Mouse (Mus musculus) c-Kit-negative CD71-positive TER-119-positive erythroid progenitor cells, embryonic 14.5 days (primary cell): ENCODE measurements around the gene Efcab14.

Experiments used
- DNase-seq: peaks from one replicate; pipeline ENCODE4 v3.0.0-alpha.2; 2013; ENCODE audit warnings: low read depth, low spot score

Efcab14 gene

GRCm38 (mm10) chr4:115737551-115738041, at the start of gene Efcab14:
Efcab14 (plus strand) TSS chr4:115737744.
- peak; percentile 92 for DNase-seq

DNA sequence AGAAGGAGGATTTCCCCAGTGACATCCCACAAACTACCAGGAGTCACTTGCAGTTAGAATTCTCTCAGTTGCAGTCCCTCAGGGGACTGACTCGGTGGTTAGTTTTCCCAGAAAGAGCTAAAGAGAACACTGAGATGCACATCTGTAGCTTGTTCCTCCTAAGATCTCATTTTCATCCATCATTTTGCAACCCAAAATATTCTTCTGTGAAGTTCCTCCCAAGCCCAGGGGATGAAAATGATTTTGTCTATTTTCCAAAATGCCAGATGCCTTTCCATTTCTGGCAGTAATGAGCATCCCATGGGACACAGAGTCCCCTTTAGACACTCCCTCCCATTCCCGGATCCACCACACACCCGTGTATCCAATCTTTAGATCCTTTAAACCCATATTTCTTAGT, 36.1 kb upstream of the Efcab14 start:
- no peak for DNase-seq

GRCm38 (mm10) chr4:115703927-115704505, 33.5 kb upstream of the Efcab14 start:
- DNase-seq = no peak

GRCm38 (mm10) chr4:115708974-115709593, 28.5 kb upstream of the Efcab14 start:
- DNase-seq = no peak

DNA sequence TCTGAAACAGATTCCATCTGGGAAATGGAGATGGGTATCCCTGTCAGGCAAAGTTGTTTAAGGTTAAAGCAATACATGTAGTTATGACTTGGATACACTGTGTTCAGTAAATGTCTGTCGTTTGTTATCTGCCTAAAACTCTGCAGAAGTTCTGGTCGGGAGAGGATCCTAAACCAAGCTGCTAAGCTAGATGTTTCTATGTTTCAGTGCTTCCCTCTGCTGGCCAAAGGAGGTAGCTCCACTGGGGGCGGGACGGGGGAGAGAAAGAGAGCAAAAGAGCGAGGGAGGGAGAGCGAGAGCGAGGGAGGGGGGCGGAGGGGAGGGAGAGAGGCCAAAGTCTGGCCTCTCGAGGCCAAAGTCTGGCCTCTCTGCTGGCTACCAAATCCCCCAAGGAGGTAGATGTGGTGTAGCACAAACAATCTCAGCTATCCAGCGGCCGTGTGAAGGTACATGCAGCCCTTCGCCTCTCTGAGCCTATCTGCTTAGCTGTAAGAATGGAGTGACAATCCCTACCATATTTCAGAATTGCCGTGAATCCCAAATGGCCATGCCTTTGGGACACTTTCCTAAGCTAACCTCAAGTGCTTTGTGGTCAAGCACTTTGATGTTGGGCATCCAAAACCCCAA, 27.6 kb upstream of the Efcab14 start:
- no peak for DNase-seq

DNA sequence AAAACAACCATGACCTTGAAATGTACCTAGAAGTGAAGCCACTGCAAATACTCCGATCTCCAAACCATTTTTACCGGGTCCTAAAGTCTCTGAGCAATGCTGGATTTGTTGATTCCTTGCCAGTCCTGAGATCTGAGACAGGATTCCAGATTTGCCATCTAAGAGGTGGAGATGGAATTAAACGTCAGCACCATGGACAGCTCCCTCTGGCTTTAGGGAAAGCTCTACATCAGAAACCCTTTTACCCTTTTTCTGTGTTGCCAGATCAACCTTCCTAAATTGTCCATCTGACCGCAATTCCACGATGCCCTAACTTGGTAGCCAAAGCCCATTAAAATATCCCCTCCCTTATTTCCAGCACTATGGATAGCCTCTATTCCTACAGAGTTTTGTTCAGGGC, 8.8 kb upstream of the Efcab14 start:
- DNase-seq = no peak

DNA sequence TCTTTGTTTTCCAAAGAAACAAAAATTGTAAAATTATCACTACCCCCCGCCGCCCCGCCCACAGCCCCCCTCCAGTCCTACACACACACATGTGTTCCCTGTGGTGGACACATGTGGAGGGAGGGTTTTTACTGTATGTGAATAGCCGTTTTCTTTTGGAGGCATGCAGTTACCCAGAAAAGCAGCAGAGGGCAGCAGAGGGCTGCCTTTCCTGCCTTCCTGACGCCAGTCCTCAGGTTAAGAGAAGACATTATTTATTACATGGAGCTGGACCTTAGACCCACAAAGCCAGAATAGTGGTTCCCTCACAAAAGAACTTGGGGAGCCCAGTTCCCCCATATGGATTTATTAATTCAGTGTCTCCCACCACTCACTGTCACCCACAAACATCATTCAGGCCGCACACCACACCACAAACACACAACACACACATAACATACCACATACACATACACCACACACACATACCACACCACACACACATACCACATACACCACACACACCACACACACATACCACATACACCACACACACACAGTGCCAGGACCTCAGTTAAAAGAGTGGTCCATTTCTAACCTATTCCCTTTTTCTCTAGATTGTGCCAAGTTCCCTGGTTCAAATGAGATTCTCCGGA, 5.8 kb upstream of the Efcab14 start:
- peak; percentile 65 for DNase-seq

- no peak for DNase-seq
These were observed 5.2 kb upstream of the Efcab14 start for GRCm38 (mm10) chr4:115732223-115732818.

GRCm38 (mm10) chr4:115733746-115734145, 3.8 kb upstream of the Efcab14 start:
- DNase-seq = no peak

- DNase-seq = no peak
These were observed 2.7 kb upstream of the Efcab14 start for GRCm38 (mm10) chr4:115734867-115735266.

GRCm38 (mm10) chr4:115738481-115738985, 989 bp downstream of the Efcab14 start:
- no peak for DNase-seq

DNA sequence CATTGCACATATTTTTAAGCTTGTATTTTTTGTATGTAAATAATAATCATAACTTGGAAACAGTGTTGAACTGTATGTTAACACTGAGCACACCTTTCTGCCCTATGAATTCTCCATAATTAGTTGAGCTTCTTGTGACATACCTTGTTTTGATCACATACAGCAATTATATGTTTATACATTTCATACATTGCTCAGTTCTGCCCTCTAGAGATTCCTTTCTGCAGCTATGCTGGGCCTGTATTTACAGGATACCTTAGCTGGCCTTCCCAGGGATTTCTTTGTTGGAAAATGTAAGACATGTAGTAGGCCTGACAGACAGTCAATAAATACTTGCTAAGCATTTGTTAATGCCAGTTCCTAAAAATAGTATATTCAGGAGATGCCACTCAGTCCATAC, 5.1 kb downstream of the Efcab14 start:
- DNase-seq = no peak

GRCm38 (mm10) chr4:115743096-115743495, 5.6 kb downstream of the Efcab14 start:
- DNase-seq = no peak

DNA sequence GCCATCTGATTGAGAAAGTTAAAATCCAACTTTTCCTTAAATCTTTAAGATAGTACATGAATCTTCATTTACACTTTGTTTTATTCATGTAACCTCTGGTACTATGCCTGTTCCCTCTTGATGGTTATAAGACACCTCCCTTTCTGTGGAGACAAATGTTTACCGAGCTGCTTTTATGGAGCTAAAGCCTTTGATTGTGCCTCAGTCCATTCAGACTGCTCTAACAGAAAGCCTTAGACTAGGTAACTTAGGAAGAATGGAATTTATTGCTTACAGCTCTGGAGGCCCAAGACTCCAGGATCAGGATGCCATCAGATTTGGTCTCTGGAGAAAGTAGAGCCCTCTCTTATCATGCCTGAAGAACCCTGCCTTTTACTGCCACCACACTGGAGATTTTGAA, 10.6 kb downstream of the Efcab14 start:
- no peak for DNase-seq

- no peak for DNase-seq
These were observed 11.8 kb downstream of the Efcab14 start for GRCm38 (mm10) chr4:115749336-115749735.

- DNase-seq = no peak
These were observed 16.6 kb downstream of the Efcab14 start for GRCm38 (mm10) chr4:115754101-115754500.

GRCm38 (mm10) chr4:115754851-115755250, 17.3 kb downstream of the Efcab14 start:
- DNase-seq = no peak

DNA sequence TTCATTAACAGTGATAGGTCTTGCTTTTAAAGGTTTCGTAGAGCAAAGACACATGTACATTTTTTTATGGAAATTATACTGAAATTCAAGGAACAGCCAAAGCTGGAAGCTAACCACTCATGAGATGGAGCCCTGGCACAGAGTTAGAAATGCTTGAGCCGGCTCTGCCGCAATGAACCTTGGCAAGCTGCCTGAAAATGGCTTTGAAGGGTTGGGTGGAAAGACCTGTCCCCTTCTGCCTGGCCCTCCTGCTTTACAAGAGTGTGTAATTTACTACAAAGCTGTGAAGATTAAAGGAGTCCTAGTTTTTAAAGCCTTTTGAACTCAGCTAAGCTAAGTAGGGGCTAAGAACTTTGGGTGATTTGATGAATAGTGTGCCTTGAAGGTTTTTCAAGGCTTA, 23.7 kb downstream of the Efcab14 start:
- DNase-seq = no peak

GRCm38 (mm10) chr4:115764581-115764980, 27.0 kb downstream of the Efcab14 start:
- DNase-seq = no peak

- DNase-seq = no peak
These were observed 30.3 kb downstream of the Efcab14 start for GRCm38 (mm10) chr4:115767647-115768467.

GRCm38 (mm10) chr4:115775056-115775455, 37.5 kb downstream of the Efcab14 start:
- no peak for DNase-seq
